Mouse (Mus musculus) E14TG2a.4 (cell line): ENCODE data around the gene Spg21.

Source experiments
- CTCF ChIP-seq: conservative IDR thresholded peaks from 2 replicates; pipeline ENCODE4 v1.5.1; 2014; ENCODE audit warnings: low read length
- NANOG ChIP-seq: IDR thresholded peaks from 2 replicates; pipeline ENCODE4 v1.6.1; 2014; ENCODE audit warnings: borderline replicate concordance, low read length, mixed read lengths
- POU5F1 ChIP-seq: IDR thresholded peaks from 2 replicates; pipeline ENCODE4 v1.6.1; 2014; ENCODE audit warnings: low read length, borderline replicate concordance

- TF ChIP-seq CTCF = no peak
- TF ChIP-seq NANOG = no peak
- TF ChIP-seq POU5F1 = no peak
Observed at GRCm38 (mm10) chr9:65535191-65535722, 74.5 kb downstream of the Spg21 start.
